Mouse (Mus musculus) frontal cortex, adult (tissue): ENCODE data around the gene Tmem210.

ENCODE experiments used
- ATAC-seq: cut with Nextera tagmentation; 2 replicates; pipeline ENCODE4 v1.9.2; 2017; ENCODE audit warnings: mild to moderate bottlenecking, moderate library complexity, mixed read lengths; ENCODE audit not compliant: low TSS enrichment

The Tmem210 gene

DNA sequence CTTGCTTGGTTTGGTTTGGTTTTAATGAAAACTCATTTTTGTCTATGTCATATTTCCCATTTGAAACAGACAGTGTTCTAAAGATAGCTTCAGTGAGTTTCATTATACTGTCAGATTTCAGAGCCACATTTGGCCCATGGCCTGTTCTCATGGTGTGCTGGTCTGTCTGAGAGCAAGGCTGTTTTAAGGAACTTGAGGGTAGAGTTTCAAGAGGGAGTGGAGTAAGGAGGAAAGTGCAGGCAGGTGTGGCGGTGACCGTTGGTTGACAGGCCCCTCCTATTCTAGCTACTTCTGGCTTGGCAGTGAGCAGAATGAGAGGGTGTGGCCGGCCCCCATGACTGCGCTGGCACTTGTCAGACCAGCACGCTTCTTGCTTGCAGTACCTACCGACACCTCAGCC lies 50.4 kb downstream of the Tmem210 start:
- ATAC-seq = no peak
